Mouse (Mus musculus) right cerebral cortex, postnatal 36 days (tissue): ENCODE measurements around the gene Gm21103.
"Not testable (repeated sequence)": the region's sequence is repeated elsewhere in the genome, so short reads cannot be mapped to it uniquely, and the experiment has no call there.

Experiments
- DNase-seq, 2 experiments: peaks; one replicate each; pipeline ENCODE4 v3.0.0; 2022; ENCODE audit warnings: low spot score in 2 of 2, mixed read lengths in 1 of 2

Gene Gm21103

GRCm38 (mm10) chr14:6304743-6305142, at the start of gene Gm21103:
TSS of gene Gm21103 (minus strand) at chr14:6304843.
- not testable (repeated sequence) for DNase-seq

GRCm38 (mm10) chr14:6343578-6343977, 38.9 kb upstream of the Gm21103 start, which contains the start of gene Gm3618:
TSS of gene Gm3618 (minus strand) at chr14:6343678.
- DNase-seq: not testable (repeated sequence)

- DNase-seq: peak; percentile 3 to 17
These were observed 17.5 kb downstream of the Gm21103 start, which contains the start of gene Gm3411 for GRCm38 (mm10) chr14:6286931-6287715. TSS of gene Gm3411 (minus strand) at chr14:6287250.
